Mouse (Mus musculus) intestine, postnatal 0 days (tissue): Measurements from ENCODE around the gene Cacna1h. TPM values are rescaled to one million over a fixed set of nuclear protein-coding genes. Genes with fewer than 3 reads are reported as not detected.
A peak's percentile ranks its signal among the peaks of the same experiment; 100 is the strongest.

Experiments used
- ATAC-seq: fragments of 200-750 bp; cut with Nextera tagmentation; 2 replicates; pipeline ENCODE4 v1.8.0; 2017; ENCODE audit warnings: mild to moderate bottlenecking, moderate TSS enrichment, moderate library complexity
- H3K27ac ChIP-seq: fragments of 300-500 bp; sonication (generic); 2 replicates; pipeline ENCODE4 v1.5.1; 2014; ENCODE audit warnings: mild to moderate bottlenecking, low read depth, low read length, moderate library complexity
- H3K27me3 ChIP-seq: fragments of 300-500 bp; sonication (generic); replicated peaks from 2 replicates; pipeline ENCODE4 v1.6.1; 2014; ENCODE audit warnings: low read length, mixed read lengths; ENCODE audit not compliant: control insufficient read depth, insufficient read depth
- H3K36me3 ChIP-seq: fragments of 300-500 bp; sonication (generic); 2 replicates; pipeline ENCODE4 v1.6.1; 2014; ENCODE audit warnings: mild to moderate bottlenecking, moderate library complexity; ENCODE audit not compliant: control insufficient read depth, insufficient read depth
- H3K4me1 ChIP-seq: fragments of 300-500 bp; sonication (generic); replicated peaks from 2 replicates; pipeline ENCODE4 v1.6.1; 2014; ENCODE audit warnings: antibody characterized with exemption, low read length, mixed read lengths; ENCODE audit not compliant: control insufficient read depth, insufficient read depth
- H3K4me2 ChIP-seq: fragments of 300-500 bp; sonication (generic); replicated peaks from 2 replicates; pipeline ENCODE4 v1.6.1; 2014; ENCODE audit warnings: low read depth, mild to moderate bottlenecking, moderate library complexity
- H3K4me3 ChIP-seq: fragments of 300-500 bp; sonication (generic); 2 replicates; pipeline ENCODE4 v1.5.1; 2014; ENCODE audit warnings: low read depth, low read length
- H3K9ac ChIP-seq: fragments of 300-500 bp; sonication (generic); 2 replicates; pipeline ENCODE4 v1.6.1; 2014; ENCODE audit warnings: mild to moderate bottlenecking, low read depth, low read length
- H3K9me3 ChIP-seq: fragments of 300-500 bp; sonication (generic); 2 replicates; pipeline ENCODE4 v1.6.1; 2016; ENCODE audit warnings: mixed run types; ENCODE audit not compliant: control insufficient read depth
- CTCF ChIP-seq: sonication (generic); IDR thresholded peaks from 2 replicates; pipeline ENCODE4 v1.5.1; 2016; ENCODE audit warnings: low read depth, mild to moderate bottlenecking, control low read depth, antibody characterized with exemption, moderate library complexity
- WGBS: fragments of 180-500 bp; shearing (Covaris S2); extraction: QIAGEN DNeasy Blood & Tissue Kit; methylation state at CpG from one replicate; pipeline ENCODE4 v1.1.7; 2014; 5-methylcytosine and 5-hydroxymethylcytosine counted together
- polyA plus RNA-seq: library from polyadenylated mRNA; unstranded; fragments of >200 nt; fragmentation: Nextera tagmentation; extraction: Ambion mirVana; gene quantifications from 2 replicates; pipeline ENCODE4 v1.2.1, GENCODE M21; 2015

Gene Cacna1h
- polyA plus RNA-seq, 1 experiment from 2014 or later: 1.7 TPM

- Histone ChIP-seq H3K4me1 (no peaks in the 10 kb centered on the region), H3K4me2 (peak overlapping the region; percentile 97), H3K27ac (no peak overlapping the region), H3K4me3 (peak overlapping the region; percentile 43), H3K9ac (peak overlapping the region; percentile 32), H3K9me3 (no peaks in the 10 kb centered on the region), H3K27me3 (0 out of 2 replicates have a peak, but pooled peaks cover 6% of the 10 kb centered on the region), H3K36me3 (no peaks in the 10 kb centered on the region)
- ATAC-seq: peak; percentile 81
- WGBS: 1% methylated on average over 38 of the region's 38 CpGs
- TF ChIP-seq CTCF: peak; percentile 76
Observed at GRCm38 (mm10) chr17:25474330-25475077, 40.9 kb upstream of the Cacna1h start.

- H3K27ac ChIP-seq: no peak overlapping the region
- no peaks in the 10 kb centered on the region for H3K36me3 ChIP-seq
- H3K27me3 ChIP-seq: 0 out of 2 replicates have a peak, but pooled peaks cover 6% of the 10 kb centered on the region
- no peaks in the 10 kb centered on the region for H3K9me3 ChIP-seq
- no peak overlapping the region for H3K4me3 ChIP-seq
- WGBS: 46% methylated on average over 14 of the region's 14 CpGs
- no peaks in the 10 kb centered on the region for H3K4me1 ChIP-seq
- TF ChIP-seq CTCF: no peak
- H3K4me2 ChIP-seq: no peak overlapping the region
- ATAC-seq: no peak
- no peak overlapping the region for H3K9ac ChIP-seq
Observed at GRCm38 (mm10) chr17:25472044-25472443, 38.5 kb upstream of the Cacna1h start.

GRCm38 (mm10) chr17:25471418-25471817 lies 37.8 kb upstream of the Cacna1h start:
- H3K9ac ChIP-seq: no peak overlapping the region
- no peak overlapping the region for H3K4me3 ChIP-seq
- H3K4me1 ChIP-seq: no peaks in the 10 kb centered on the region
- H3K9me3 ChIP-seq: no peaks in the 10 kb centered on the region
- H3K36me3 ChIP-seq: no peaks in the 10 kb centered on the region
- no peak for TF ChIP-seq CTCF
- 28% methylated on average over 8 of the region's 8 CpGs for WGBS
- H3K4me2 ChIP-seq: no peak overlapping the region
- no peak for ATAC-seq
- no peak overlapping the region for H3K27ac ChIP-seq
- 0 out of 2 replicates have a peak, but pooled peaks cover 6% of the 10 kb centered on the region for H3K27me3 ChIP-seq

GRCm38 (mm10) chr17:25469798-25470197 lies 36.2 kb upstream of the Cacna1h start:
- no peaks in the 10 kb centered on the region for H3K36me3 ChIP-seq
- no peak for ATAC-seq
- H3K4me1 ChIP-seq: no peaks in the 10 kb centered on the region
- H3K27me3 ChIP-seq: 0 out of 2 replicates have a peak, but pooled peaks cover 6% of the 10 kb centered on the region
- H3K4me2 ChIP-seq: no peak overlapping the region
- H3K4me3 ChIP-seq: no peak overlapping the region
- TF ChIP-seq CTCF: peak; percentile 90
- H3K9me3 ChIP-seq: no peaks in the 10 kb centered on the region
- WGBS: 29% methylated on average over 8 of the region's 8 CpGs
- no peak overlapping the region for H3K9ac ChIP-seq
- no peak overlapping the region for H3K27ac ChIP-seq

DNA sequence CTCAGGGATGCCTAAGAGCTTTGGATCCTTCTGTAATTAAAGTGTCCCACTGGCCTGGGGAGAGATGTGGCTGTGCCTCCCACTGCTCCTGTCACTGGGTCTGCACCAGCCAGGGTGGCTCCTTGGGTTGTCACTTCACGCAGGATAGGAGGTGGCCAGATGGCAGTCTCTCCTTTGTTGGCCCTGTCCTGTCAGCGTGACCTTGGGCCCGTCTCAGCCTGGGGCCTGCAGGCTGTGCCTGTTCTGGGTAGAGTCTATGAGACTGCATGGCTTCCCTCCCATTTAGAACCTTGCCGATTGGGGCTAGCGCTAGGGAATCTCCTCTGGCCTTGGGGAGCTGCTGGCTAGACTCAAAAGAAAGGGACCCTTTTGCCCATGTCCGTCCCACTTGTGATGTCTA lies 34.7 kb upstream of the Cacna1h start:
- TF ChIP-seq CTCF: no peak
- no peaks in the 10 kb centered on the region for H3K36me3 ChIP-seq
- ATAC-seq: no peak
- H3K27ac ChIP-seq: no peak overlapping the region
- H3K9me3 ChIP-seq: no peaks in the 10 kb centered on the region
- H3K4me1 ChIP-seq: no peaks in the 10 kb centered on the region
- 71% methylated on average over 6 of the region's 6 CpGs for WGBS
- 0 out of 2 replicates have a peak, but pooled peaks cover 5% of the 10 kb centered on the region for H3K27me3 ChIP-seq
- no peak overlapping the region for H3K4me2 ChIP-seq
- no peak overlapping the region for H3K9ac ChIP-seq
- no peak overlapping the region for H3K4me3 ChIP-seq

DNA sequence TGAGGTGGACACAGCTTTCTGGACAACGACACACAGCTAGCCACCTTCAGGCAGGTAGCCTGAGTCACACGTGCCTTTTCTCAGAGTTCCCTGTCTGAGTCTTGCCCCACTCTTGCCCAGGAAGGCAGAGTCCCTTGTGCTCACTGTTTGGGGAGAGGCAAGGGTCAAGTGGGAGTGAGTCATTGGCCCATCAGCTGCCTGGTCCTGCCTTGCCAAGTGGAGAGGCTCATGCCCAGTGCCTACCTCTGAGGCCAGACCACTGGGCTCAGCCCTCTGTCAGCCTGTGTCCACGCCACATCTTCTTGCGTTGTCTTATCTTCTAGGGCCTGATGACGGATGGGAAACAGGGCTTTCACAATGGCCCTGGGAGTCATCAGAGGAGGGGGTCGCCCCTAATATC lies 34.2 kb upstream of the Cacna1h start:
- Histone ChIP-seq H3K36me3 (no peaks in the 10 kb centered on the region), H3K27me3 (no peaks in the 10 kb centered on the region), H3K4me3 (no peak overlapping the region), H3K9me3 (no peaks in the 10 kb centered on the region), H3K4me2 (no peak overlapping the region), H3K9ac (no peak overlapping the region), H3K4me1 (peaks cover 4% of the 10 kb centered on the region), H3K27ac (no peak overlapping the region)
- no peak for TF ChIP-seq CTCF
- ATAC-seq: no peak
- WGBS: 61% methylated on average over 6 of the region's 6 CpGs
